Mouse (Mus musculus): ENCODE results near the gene Fam131b.

Gene Fam131b

GRCm38 (mm10) chr6:42355794-42356600 is 31.6 kb upstream of the Fam131b start:
- DNase-seq (ENCODE audit: low read depth), result no peak

- DNase-seq (ENCODE audit: low read depth), result no peak
Measured at GRCm38 (mm10) chr6:42355366-42355765, 30.9 kb upstream of the Fam131b start.

GRCm38 (mm10) chr6:42354076-42355019 is 29.9 kb upstream of the Fam131b start:
- no peak for DNase-seq (ENCODE audit: low read depth)

GRCm38 (mm10) chr6:42353180-42353579 is 28.7 kb upstream of the Fam131b start:
- DNase-seq (ENCODE audit: low read depth), result no peak

- DNase-seq (ENCODE audit: low read depth), result no peak
Measured at GRCm38 (mm10) chr6:42352486-42352846, 28.0 kb upstream of the Fam131b start.

GRCm38 (mm10) chr6:42351776-42352485 is 27.5 kb upstream of the Fam131b start:
- DNase-seq (ENCODE audit: low read depth), result no peak

GRCm38 (mm10) chr6:42350968-42351775 is 26.7 kb upstream of the Fam131b start:
- no peak for DNase-seq (ENCODE audit: low read depth)

GRCm38 (mm10) chr6:42350021-42350967 is 25.9 kb upstream of the Fam131b start:
- DNase-seq (ENCODE audit: low read depth), result no peak

GRCm38 (mm10) chr6:42349426-42350020 is 25.1 kb upstream of the Fam131b start, which contains the start of gene Zyx:
TSS of gene Zyx (plus strand) at chr6:42349630.
- peak; percentile 83 for DNase-seq (ENCODE audit: low read depth)

- DNase-seq (ENCODE audit: low read depth), result peak; percentile 77
Measured at GRCm38 (mm10) chr6:42349006-42349425, 24.6 kb upstream of the Fam131b start.

- no peak for DNase-seq (ENCODE audit: low read depth)
Measured at GRCm38 (mm10) chr6:42348281-42349005, 24.0 kb upstream of the Fam131b start.

GRCm38 (mm10) chr6:42344255-42344654 is 19.8 kb upstream of the Fam131b start:
- DNase-seq (ENCODE audit: low read depth), result no peak

GRCm38 (mm10) chr6:42343361-42344120 is 19.1 kb upstream of the Fam131b start:
- peak; percentile 70 for DNase-seq (ENCODE audit: low read depth)

GRCm38 (mm10) chr6:42342171-42342570 is 17.7 kb upstream of the Fam131b start:
- DNase-seq (ENCODE audit: low read depth), result no peak

GRCm38 (mm10) chr6:42339981-42340380 is 15.5 kb upstream of the Fam131b start:
- no peak for DNase-seq (ENCODE audit: low read depth)

GRCm38 (mm10) chr6:42339189-42339588 is 14.7 kb upstream of the Fam131b start:
- no peak for DNase-seq (ENCODE audit: low read depth)

GRCm38 (mm10) chr6:42330946-42331345 is 6.5 kb upstream of the Fam131b start:
- DNase-seq (ENCODE audit: low read depth), result no peak

- DNase-seq (ENCODE audit: low read depth), result no peak
Measured at GRCm38 (mm10) chr6:42330216-42330615, 5.8 kb upstream of the Fam131b start.
